Mouse (Mus musculus) cerebellum, postnatal 10 days (tissue): ENCODE results near the gene Thegl.

Source experiments
- DNase-seq, 2 experiments: peaks; one replicate each; pipeline ENCODE4 v3.0.0; 2021; ENCODE audit warnings: mixed read lengths in 2 of 2

Thegl gene

GRCm38 (mm10) chr5:77097686-77098085, 81.9 kb downstream of the Thegl start:
- DNase-seq = no peak

- DNase-seq = no peak
Measured at GRCm38 (mm10) chr5:77098874-77099273, 83.1 kb downstream of the Thegl start.

GRCm38 (mm10) chr5:77099317-77099996, 83.6 kb downstream of the Thegl start:
- no peak for DNase-seq

GRCm38 (mm10) chr5:77099997-77100380, 84.2 kb downstream of the Thegl start:
- no peak for DNase-seq

GRCm38 (mm10) chr5:77100691-77101090, 84.9 kb downstream of the Thegl start:
- no peak for DNase-seq

- no peak for DNase-seq
Measured at GRCm38 (mm10) chr5:77102522-77103365, 86.9 kb downstream of the Thegl start.

GRCm38 (mm10) chr5:77107146-77107822, 91.5 kb downstream of the Thegl start:
- DNase-seq = no peak

- no peak for DNase-seq
Measured at GRCm38 (mm10) chr5:77108806-77109205, 93.0 kb downstream of the Thegl start.

- no peak for DNase-seq
Measured at GRCm38 (mm10) chr5:77109814-77110213, 94.0 kb downstream of the Thegl start.
